Mouse (Mus musculus): ENCODE results near the gene Gm42742. TPM values are rescaled to one million over a fixed set of nuclear protein-coding genes. Genes with fewer than 3 reads are reported as not detected.

Gene Gm42742
- polyA plus RNA-seq, 1 experiment from 2014 or later, result 32.6 TPM

GRCm38 (mm10) chr7:127008239-127009019 lies 12.5 kb downstream of the Gm42742 start:
- no peak overlapping the region for H3K4me3 ChIP-seq
- no peaks in the 10 kb centered on the region for H3K9me3 ChIP-seq
- H3K27me3 ChIP-seq (ENCODE audit: poor library complexity, severe bottlenecking), result no peaks in the 10 kb centered on the region
- peak overlapping the region; percentile 66 for H3K27ac ChIP-seq
- H3K4me1 ChIP-seq, result peaks cover 13% of the 10 kb centered on the region
- WGBS, result 80% methylated on average over 9 of the region's 9 CpGs
- no peak for DNase-seq (ENCODE audit: extremely low spot score, low spot score)
- H3K36me3 ChIP-seq (replicated peaks), result peaks cover 28% of the 10 kb centered on the region

GRCm38 (mm10) chr7:127007313-127008024 lies 13.4 kb downstream of the Gm42742 start:
- H3K36me3 ChIP-seq (replicated peaks), result peaks cover 19% of the 10 kb centered on the region
- H3K4me3 ChIP-seq, result no peak overlapping the region
- no peak for DNase-seq (ENCODE audit: extremely low spot score, low spot score)
- WGBS, result 89% methylated on average over 6 of the region's 6 CpGs
- no peaks in the 10 kb centered on the region for H3K9me3 ChIP-seq
- peaks cover 13% of the 10 kb centered on the region for H3K4me1 ChIP-seq
- no peak overlapping the region for H3K27ac ChIP-seq
- H3K27me3 ChIP-seq (ENCODE audit: poor library complexity, severe bottlenecking), result no peaks in the 10 kb centered on the region

- Histone ChIP-seq H3K9me3 (no peaks in the 10 kb centered on the region), H3K4me1 (peaks cover 7% of the 10 kb centered on the region), H3K4me3 (no peak overlapping the region), H3K36me3 (replicated peaks) (no peaks in the 10 kb centered on the region), H3K27me3 (ENCODE audit: poor library complexity, severe bottlenecking) (no peaks in the 10 kb centered on the region), H3K27ac (no peak overlapping the region)
- DNase-seq (ENCODE audit: extremely low spot score, low spot score), result no peak
- 87% methylated on average over 4 of the region's 4 CpGs for WGBS
Observed at GRCm38 (mm10) chr7:127004122-127004875, 16.6 kb downstream of the Gm42742 start.

- no peaks in the 10 kb centered on the region for H3K36me3 ChIP-seq (replicated peaks)
- H3K27ac ChIP-seq, result no peak overlapping the region
- H3K4me3 ChIP-seq, result no peak overlapping the region
- no peak for DNase-seq (ENCODE audit: extremely low spot score, low spot score)
- peaks cover 5% of the 10 kb centered on the region; the same call in 1 of the 2 replicates for H3K4me1 ChIP-seq
- no peaks in the 10 kb centered on the region for H3K27me3 ChIP-seq (ENCODE audit: poor library complexity, severe bottlenecking)
- no peaks in the 10 kb centered on the region for H3K9me3 ChIP-seq
- WGBS, result 95% methylated on average over 5 of the region's 5 CpGs
Observed at GRCm38 (mm10) chr7:127003620-127004019, 17.3 kb downstream of the Gm42742 start.

- H3K27me3 ChIP-seq (ENCODE audit: poor library complexity, severe bottlenecking), result no peaks in the 10 kb centered on the region
- H3K9me3 ChIP-seq, result peaks cover 4% of the 10 kb centered on the region; the same call in 1 of the 2 replicates
- no peak overlapping the region for H3K4me3 ChIP-seq
- no peak overlapping the region for H3K27ac ChIP-seq
- no peak for DNase-seq (ENCODE audit: extremely low spot score, low spot score)
- WGBS, result 87% methylated on average over 10 of the region's 10 CpGs
- no peaks in the 10 kb centered on the region for H3K36me3 ChIP-seq (replicated peaks)
- no peaks in the 10 kb centered on the region for H3K4me1 ChIP-seq
Observed at GRCm38 (mm10) chr7:126999568-126999967, 21.3 kb downstream of the Gm42742 start.

- no peaks in the 10 kb centered on the region for H3K27me3 ChIP-seq (ENCODE audit: poor library complexity, severe bottlenecking)
- peaks cover 8% of the 10 kb centered on the region; the same call in 1 of the 2 replicates for H3K4me1 ChIP-seq
- no peak for DNase-seq (ENCODE audit: extremely low spot score, low spot score)
- no peak overlapping the region for H3K27ac ChIP-seq
- WGBS, result 76% methylated on average over 4 of the region's 4 CpGs
- peaks cover 4% of the 10 kb centered on the region; the same call in 1 of the 2 replicates for H3K9me3 ChIP-seq
- H3K36me3 ChIP-seq (replicated peaks), result no peaks in the 10 kb centered on the region
- H3K4me3 ChIP-seq, result no peak overlapping the region
Observed at GRCm38 (mm10) chr7:126996449-126996848, 24.4 kb downstream of the Gm42742 start.

GRCm38 (mm10) chr7:126988816-126989215 lies 32.1 kb downstream of the Gm42742 start:
- no peaks in the 10 kb centered on the region for H3K9me3 ChIP-seq
- no peaks in the 10 kb centered on the region for H3K27me3 ChIP-seq (ENCODE audit: poor library complexity, severe bottlenecking)
- peaks cover 13% of the 10 kb centered on the region; the same call in 1 of the 2 replicates for H3K4me1 ChIP-seq
- WGBS, result 71% methylated on average over 8 of the region's 8 CpGs
- 0 out of 2 replicates have a peak overlapping the region, but pooled peaks have one; percentile 8 for H3K27ac ChIP-seq
- DNase-seq (ENCODE audit: extremely low spot score, low spot score), result no peak
- H3K36me3 ChIP-seq (replicated peaks), result no peaks in the 10 kb centered on the region
- H3K4me3 ChIP-seq, result no peak overlapping the region

GRCm38 (mm10) chr7:126986319-126986718 lies 34.6 kb downstream of the Gm42742 start:
- no peak for DNase-seq (ENCODE audit: extremely low spot score, low spot score)
- 45% methylated on average over 9 of the region's 9 CpGs for WGBS
- Histone ChIP-seq H3K27me3 (ENCODE audit: poor library complexity, severe bottlenecking) (no peaks in the 10 kb centered on the region), H3K4me3 (no peak overlapping the region), H3K9me3 (no peaks in the 10 kb centered on the region), H3K4me1 (0 out of 2 replicates have a peak, but pooled peaks cover 5% of the 10 kb centered on the region), H3K27ac (no peak overlapping the region), H3K36me3 (replicated peaks) (peaks cover 4% of the 10 kb centered on the region)

- 0 out of 2 replicates have a peak, but pooled peaks cover 5% of the 10 kb centered on the region for H3K4me1 ChIP-seq
- no peak for DNase-seq (ENCODE audit: extremely low spot score, low spot score)
- no peaks in the 10 kb centered on the region for H3K9me3 ChIP-seq
- no peak overlapping the region for H3K27ac ChIP-seq
- 80% methylated on average over 10 of the region's 10 CpGs for WGBS
- H3K4me3 ChIP-seq, result no peak overlapping the region
- H3K36me3 ChIP-seq (replicated peaks), result peaks cover 18% of the 10 kb centered on the region
- no peaks in the 10 kb centered on the region for H3K27me3 ChIP-seq (ENCODE audit: poor library complexity, severe bottlenecking)
Observed at GRCm38 (mm10) chr7:126984667-126985444, 36.0 kb downstream of the Gm42742 start.

- H3K4me1 ChIP-seq, result peaks cover 6% of the 10 kb centered on the region; the same call in 1 of the 2 replicates
- 85% methylated on average over 7 of the region's 7 CpGs for WGBS
- peaks cover 35% of the 10 kb centered on the region for H3K36me3 ChIP-seq (replicated peaks)
- no peaks in the 10 kb centered on the region for H3K9me3 ChIP-seq
- DNase-seq (ENCODE audit: extremely low spot score, low spot score), result no peak
- H3K27me3 ChIP-seq (ENCODE audit: poor library complexity, severe bottlenecking), result no peaks in the 10 kb centered on the region
- no peak overlapping the region for H3K4me3 ChIP-seq
- no peak overlapping the region for H3K27ac ChIP-seq
Observed at GRCm38 (mm10) chr7:126983113-126983512, 37.8 kb downstream of the Gm42742 start.

- peaks cover 40% of the 10 kb centered on the region for H3K36me3 ChIP-seq (replicated peaks)
- peaks cover 16% of the 10 kb centered on the region for H3K4me1 ChIP-seq
- no peaks in the 10 kb centered on the region for H3K27me3 ChIP-seq (ENCODE audit: poor library complexity, severe bottlenecking)
- 90% methylated on average over 4 of the region's 4 CpGs for WGBS
- no peak for DNase-seq (ENCODE audit: extremely low spot score, low spot score)
- H3K9me3 ChIP-seq, result no peaks in the 10 kb centered on the region
- H3K4me3 ChIP-seq, result no peak overlapping the region
- H3K27ac ChIP-seq, result no peak overlapping the region
Observed at GRCm38 (mm10) chr7:126982054-126982453, 38.8 kb downstream of the Gm42742 start.

- Histone ChIP-seq H3K27ac (no peak overlapping the region), H3K4me1 (peaks cover 21% of the 10 kb centered on the region), H3K9me3 (no peaks in the 10 kb centered on the region), H3K4me3 (no peak overlapping the region), H3K27me3 (ENCODE audit: poor library complexity, severe bottlenecking) (no peaks in the 10 kb centered on the region), H3K36me3 (replicated peaks) (peaks cover 40% of the 10 kb centered on the region)
- no peak for DNase-seq (ENCODE audit: extremely low spot score, low spot score)
- 86% methylated on average over 2 of the region's 2 CpGs for whole genome bisulfite sequencing
Observed at GRCm38 (mm10) chr7:126981601-126982000, 39.3 kb downstream of the Gm42742 start.
